ENCODE assay signal across 22 mouse cellular contexts in genomic region chr3:38502156-38502555, GRCm38 (mm10).
"Had no signal": no experiment of that assay in that cellular context is flagged by ENCODE, and none has a peak within 500 bp of the region (broad histone marks: within the 10 kb centered on the region; RNA-seq: fewer than 3 reads in every experiment).

No protein-coding gene starts in this region.

- H3K9ac ChIP-seq: limb, embryonic 12.5 days; limb, embryonic 15.5 days; liver, embryonic 14.5 days; liver, postnatal 0 days; lung, embryonic 14.5 days; neural tube, embryonic 12.5 days; neural tube, embryonic 15.5 days had no signal

- DNase-seq: kidney, adult 18-20 months; kidney, adult 9 months; kidney, postnatal 25 days; left cerebral cortex, postnatal 4 days; liver, postnatal 0 days; lung, embryonic 14.5 days; midbrain, embryonic 14.5 days; thymus, adult 2 months; thymus, postnatal 14 days; thymus, postnatal 4 days had no signal

- H3K27ac ChIP-seq: kidney, postnatal 0 days; layer of hippocampus, adult 2 months; limb, embryonic 12.5 days; limb, embryonic 15.5 days; liver, embryonic 14.5 days; macrophage; neural tube, embryonic 12.5 days; neural tube, embryonic 15.5 days had no signal

- H3K4me3 ChIP-seq: layer of hippocampus, adult 2 months; limb, embryonic 12.5 days; limb, embryonic 15.5 days; megakaryocyte, embryonic 14.5 days; neural tube, embryonic 12.5 days; neural tube, embryonic 15.5 days had no signal

- H3K36me3 ChIP-seq: limb, embryonic 12.5 days; limb, embryonic 15.5 days; neural tube, embryonic 12.5 days; neural tube, embryonic 15.5 days had no signal

- H3K4me2 ChIP-seq: limb, embryonic 12.5 days; limb, embryonic 15.5 days; liver, embryonic 11.5 days; lung, embryonic 14.5 days; midbrain, embryonic 11.5 days; neural tube, embryonic 12.5 days; neural tube, embryonic 15.5 days had no signal

- H3K9me3 ChIP-seq: limb, embryonic 12.5 days; limb, embryonic 15.5 days; megakaryocyte, embryonic 14.5 days; neural tube, embryonic 12.5 days; neural tube, embryonic 15.5 days had no signal

- H3K27me3 ChIP-seq: limb, embryonic 12.5 days; limb, embryonic 15.5 days; neural tube, embryonic 12.5 days; neural tube, embryonic 15.5 days had no signal

- H3K4me1 ChIP-seq: limb, embryonic 12.5 days; limb, embryonic 15.5 days; megakaryocyte, embryonic 14.5 days had no signal

- ATAC-seq: liver, postnatal 0 days; lung, postnatal 0 days had no signal
